Mouse (Mus musculus): ENCODE results near the gene Olfr117. TPM values are rescaled to one million over a fixed set of nuclear protein-coding genes. Genes with fewer than 3 reads are reported as not detected.
"Not testable (repeated sequence)": the region's sequence is repeated elsewhere in the genome, so short reads cannot be mapped to it uniquely, and the experiment has no call there.

The Olfr117 gene
- total RNA-seq (2017): not detected in 3 replicates

DNA sequence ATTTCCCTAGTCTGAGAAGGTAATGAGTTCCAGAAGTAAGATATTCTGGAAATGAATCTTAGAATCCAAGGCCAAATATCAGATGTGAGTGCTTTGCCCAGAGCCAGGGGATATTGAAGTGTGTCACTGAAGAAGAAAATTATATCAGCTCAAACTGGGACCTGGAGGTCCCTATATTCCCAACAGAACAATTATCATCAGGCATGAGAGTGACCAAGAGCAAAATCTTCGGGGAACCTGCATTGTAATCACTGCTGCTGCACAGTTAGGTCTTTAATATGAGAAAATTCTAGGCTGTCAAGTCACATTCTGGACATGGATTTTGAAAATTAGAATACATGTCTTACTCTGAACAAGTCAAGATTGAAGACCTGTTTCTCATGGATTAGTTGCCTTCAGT lies at the start of gene Olfr117:
Olfr117 (minus strand) TSS at position 101 of the 400 bp plus-strand sequence.
- ATAC-seq (replicated peaks; ENCODE audit: insufficient number of reproducible peaks, low FRiP score, low TSS enrichment, poor library complexity, severe bottlenecking): no peak

DNA sequence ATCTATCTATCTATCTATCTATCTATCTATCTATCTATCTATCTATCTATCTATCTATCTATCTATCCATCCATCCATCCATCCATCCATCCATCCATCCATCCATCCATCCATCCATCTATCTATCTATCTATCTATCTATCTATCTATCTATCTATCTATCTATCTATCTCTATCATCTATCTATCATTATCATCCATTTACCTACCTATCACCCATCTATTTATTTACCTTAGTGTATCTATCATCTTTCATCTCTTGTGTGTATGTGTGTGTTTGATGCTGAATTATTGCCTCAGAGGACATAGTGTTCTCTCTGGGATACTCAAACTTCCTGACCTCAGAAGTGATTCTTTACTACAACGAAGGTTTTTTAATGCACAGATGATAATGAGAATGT lies 32.7 kb upstream of the Olfr117 start, which contains the start of gene Olfr119:
Olfr119 (plus strand) TSS at position 301 of the 400 bp plus-strand sequence.
- ATAC-seq (replicated peaks; ENCODE audit: insufficient number of reproducible peaks, low FRiP score, low TSS enrichment, poor library complexity, severe bottlenecking): not testable (repeated sequence)

- no peak for ATAC-seq (replicated peaks; ENCODE audit: insufficient number of reproducible peaks, low FRiP score, low TSS enrichment, poor library complexity, severe bottlenecking)
These were observed 3.1 kb upstream of the Olfr117 start, which contains the start of gene Olfr118 for GRCm38 (mm10) chr17:37666688-37667087. Olfr118 (plus strand) TSS chr17:37666988.

GRCm38 (mm10) chr17:37627009-37627408 lies 36.6 kb downstream of the Olfr117 start, which contains the start of the genes Olfr115 and Olfr116:
Olfr115 (minus strand) TSS chr17:37627109.
Olfr116 (minus strand) TSS chr17:37627199.
- ATAC-seq (replicated peaks; ENCODE audit: insufficient number of reproducible peaks, low FRiP score, low TSS enrichment, poor library complexity, severe bottlenecking): no peak

Other genes with a start within 250 kb of the Olfr117 start
- not detected in 3 replicates for gene Olfr108, start 218.3 kb downstream of the Olfr117 start, total RNA-seq (2017)
- not detected in 3 replicates for gene Olfr109, start 204.9 kb downstream of the Olfr117 start, total RNA-seq (2017)
- gene H2-M2, start 180.2 kb downstream of the Olfr117 start, total RNA-seq (2017): 0.87 to 3.0 TPM in 2 of 3 replicates, not detected in the other
- gene Olfr110, start 171.3 kb downstream of the Olfr117 start, total RNA-seq (2017): not detected in 3 replicates
- gene Olfr111, start 155.8 kb downstream of the Olfr117 start, total RNA-seq (2017): 0.29 TPM in 1 of 3 replicates, not detected in the others
- gene Olfr112, start 94.3 kb downstream of the Olfr117 start, total RNA-seq (2017): not detected in 3 replicates
- gene Olfr113, start 86.1 kb downstream of the Olfr117 start, total RNA-seq (2017): not detected in 3 replicates
- gene Olfr114, start 71.0 kb downstream of the Olfr117 start, total RNA-seq (2017): not detected in 3 replicates
- gene Olfr115, start 36.7 kb downstream of the Olfr117 start, total RNA-seq (2017): not detected in 3 replicates
- gene Olfr116, start 36.6 kb downstream of the Olfr117 start, total RNA-seq (2017): not detected in 3 replicates
- not detected in 3 replicates for gene Olfr118, start 3.2 kb upstream of the Olfr117 start, total RNA-seq (2017)
- not detected in 3 replicates for gene Olfr119, start 32.8 kb upstream of the Olfr117 start, total RNA-seq (2017)
- not detected in 3 replicates for gene Olfr120, start 58.0 kb upstream of the Olfr117 start, total RNA-seq (2017)
- gene Olfr121, start 85.1 kb upstream of the Olfr117 start, total RNA-seq (2017): not detected in 3 replicates
- gene Olfr122, start 104.8 kb upstream of the Olfr117 start, total RNA-seq (2017): not detected in 3 replicates
- not detected in 3 replicates for gene Olfr123, start 129.7 kb upstream of the Olfr117 start, total RNA-seq (2017)
- not detected in 3 replicates for gene Olfr124, start 136.1 kb upstream of the Olfr117 start, total RNA-seq (2017)
- not detected in 3 replicates for gene Olfr125, start 169.2 kb upstream of the Olfr117 start, total RNA-seq (2017)
- gene Olfr126, start 183.7 kb upstream of the Olfr117 start, total RNA-seq (2017): not detected in 3 replicates
- not detected in 3 replicates for gene Olfr127, start 236.7 kb upstream of the Olfr117 start, total RNA-seq (2017)

Data from monocyte, adult 5-6 weeks (primary cell).